Mouse (Mus musculus) ES-Bruce4 (cell line): ENCODE measurements around the gene Fam192a. TPM values are rescaled to one million over a fixed set of nuclear protein-coding genes. Genes with fewer than 3 reads are reported as not detected.

Source experiments
- H3K27ac ChIP-seq: 2 replicates; pipeline ENCODE4 v1.5.1; 2012; ENCODE audit warnings: low read length, inconsistent platforms; ENCODE audit not compliant: insufficient read depth
- H3K27me3 ChIP-seq: 2 replicates; pipeline ENCODE4 v1.6.1; 2012; ENCODE audit warnings: mild to moderate bottlenecking, low read length, inconsistent platforms; ENCODE audit not compliant: control insufficient read depth, poor library complexity, insufficient read depth, severe bottlenecking
- H3K36me3 ChIP-seq: 2 replicates; pipeline ENCODE4 v1.6.1; 2012; ENCODE audit warnings: inconsistent platforms, mild to moderate bottlenecking, low read length, moderate library complexity; ENCODE audit not compliant: control insufficient read depth, poor library complexity, insufficient read depth, severe bottlenecking
- H3K4me1 ChIP-seq: one replicate; pipeline ENCODE4 v1.8.1; 2011; ENCODE audit warnings: low read length; ENCODE audit not compliant: control insufficient read depth, insufficient read depth
- H3K4me3 ChIP-seq: 2 replicates; pipeline ENCODE4 v1.5.1; 2011; ENCODE audit warnings: low read depth, mild to moderate bottlenecking, low read length
- H3K9ac ChIP-seq: 2 replicates; pipeline ENCODE4 v1.6.1; 2012; ENCODE audit warnings: low read depth, mild to moderate bottlenecking, inconsistent platforms; ENCODE audit not compliant: poor library complexity, severe bottlenecking
- H3K9me3 ChIP-seq: replicated peaks from 2 replicates; pipeline ENCODE4 v1.6.1; 2012; ENCODE audit warnings: mild to moderate bottlenecking, low read length, inconsistent platforms; ENCODE audit not compliant: control insufficient read depth, poor library complexity, insufficient read depth, severe bottlenecking
- CTCF ChIP-seq: IDR thresholded peaks from one replicate; pipeline ENCODE4 v1.8.1; 2011; ENCODE audit warnings: low read depth, low read length
- EP300 ChIP-seq: IDR thresholded peaks from 2 replicates; pipeline ENCODE4 v1.6.1; 2011; ENCODE audit warnings: low read depth, low read length; ENCODE audit not compliant: insufficient read depth
- POLR2A ChIP-seq: IDR thresholded peaks from one replicate; pipeline ENCODE4 v1.8.1; 2011; ENCODE audit warnings: low read length; ENCODE audit not compliant: insufficient read depth
- polyA plus RNA-seq: library from polyadenylated mRNA; stranded (reverse); fragments of >200 nt; gene quantifications from 2 replicates; pipeline ENCODE4 v1.2.4, GENCODE M21; 2011; ENCODE audit warnings: low read depth; ENCODE audit not compliant: missing spikeins, insufficient read depth, insufficient read length

The Fam192a gene
- polyA plus RNA-seq, 1 experiment: 93.9 TPM

DNA sequence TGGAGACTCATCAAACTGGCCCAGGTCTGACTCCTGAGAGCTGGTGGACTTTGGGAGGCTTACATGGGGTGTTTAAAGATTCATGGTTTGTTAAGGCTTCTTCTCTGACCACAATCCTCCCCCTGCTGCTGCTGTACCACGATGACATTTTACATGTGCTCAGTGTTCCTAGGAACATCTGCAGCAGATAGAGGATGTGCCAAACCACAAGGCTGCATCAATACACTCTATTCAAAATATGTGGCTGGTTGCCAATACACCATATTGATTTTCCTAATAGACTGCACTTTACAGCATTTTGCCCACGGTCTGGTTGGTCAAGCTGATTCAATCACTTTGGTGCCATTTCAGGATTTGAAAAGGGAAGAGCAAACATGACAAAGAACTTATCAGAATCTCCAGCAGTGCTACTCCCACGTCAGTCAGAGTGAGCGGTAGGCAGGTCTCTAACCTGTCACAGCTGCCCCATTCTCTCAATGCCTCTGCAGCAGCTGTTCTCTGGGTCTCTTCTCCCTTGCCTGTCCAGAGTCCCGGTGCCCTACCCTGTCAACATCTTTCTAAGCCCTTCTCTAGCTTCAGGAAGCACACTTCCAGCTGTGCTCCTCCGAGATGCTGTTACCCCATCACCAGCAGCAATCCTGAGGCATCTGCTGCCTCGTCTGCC is 19.8 kb downstream of the Fam192a start:
- H3K27me3 ChIP-seq: no peaks in the 10 kb centered on the region

DNA sequence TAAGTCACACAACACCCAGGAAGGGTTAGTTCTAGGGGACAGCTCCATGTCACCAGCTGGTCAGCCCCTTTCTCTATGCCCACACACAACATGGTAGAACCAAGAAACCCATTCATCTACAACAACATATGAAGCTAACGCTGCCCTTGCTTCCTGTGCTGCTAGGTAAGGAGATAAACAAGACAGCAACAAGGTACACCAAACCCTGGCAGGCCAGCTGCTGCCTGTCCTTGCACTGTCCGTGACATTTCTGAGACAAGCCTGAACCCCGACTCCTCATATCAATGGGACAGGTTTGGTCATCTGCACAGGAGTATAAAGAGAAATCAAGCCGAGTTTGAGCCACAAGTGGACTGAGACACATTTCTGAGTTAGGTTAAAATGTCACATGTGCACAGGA is 26.6 kb downstream of the Fam192a start:
- no peaks in the 10 kb centered on the region for H3K4me1 ChIP-seq
- TF ChIP-seq EP300 (no peak), POLR2A (no peak), CTCF (no peak)
- no peaks in the 10 kb centered on the region for H3K9me3 ChIP-seq
- H3K36me3 ChIP-seq: peaks cover 41% of the 10 kb centered on the region
- H3K4me3 ChIP-seq: no peak overlapping the region
- no peak overlapping the region for H3K27ac ChIP-seq
- H3K9ac ChIP-seq: no peak overlapping the region
- no peaks in the 10 kb centered on the region for H3K27me3 ChIP-seq

More for the DNA sequence above, 19.8 kb downstream of the Fam192a start:
- Histone ChIP-seq H3K36me3 (peaks cover 67% of the 10 kb centered on the region), H3K4me1 (no peaks in the 10 kb centered on the region), H3K9me3 (no peaks in the 10 kb centered on the region), H3K9ac (no peak overlapping the region), H3K27ac (no peak overlapping the region), H3K4me3 (no peak overlapping the region)
- no peak for TF ChIP-seq POLR2A
- TF ChIP-seq CTCF: no peak
- no peak for TF ChIP-seq EP300

DNA sequence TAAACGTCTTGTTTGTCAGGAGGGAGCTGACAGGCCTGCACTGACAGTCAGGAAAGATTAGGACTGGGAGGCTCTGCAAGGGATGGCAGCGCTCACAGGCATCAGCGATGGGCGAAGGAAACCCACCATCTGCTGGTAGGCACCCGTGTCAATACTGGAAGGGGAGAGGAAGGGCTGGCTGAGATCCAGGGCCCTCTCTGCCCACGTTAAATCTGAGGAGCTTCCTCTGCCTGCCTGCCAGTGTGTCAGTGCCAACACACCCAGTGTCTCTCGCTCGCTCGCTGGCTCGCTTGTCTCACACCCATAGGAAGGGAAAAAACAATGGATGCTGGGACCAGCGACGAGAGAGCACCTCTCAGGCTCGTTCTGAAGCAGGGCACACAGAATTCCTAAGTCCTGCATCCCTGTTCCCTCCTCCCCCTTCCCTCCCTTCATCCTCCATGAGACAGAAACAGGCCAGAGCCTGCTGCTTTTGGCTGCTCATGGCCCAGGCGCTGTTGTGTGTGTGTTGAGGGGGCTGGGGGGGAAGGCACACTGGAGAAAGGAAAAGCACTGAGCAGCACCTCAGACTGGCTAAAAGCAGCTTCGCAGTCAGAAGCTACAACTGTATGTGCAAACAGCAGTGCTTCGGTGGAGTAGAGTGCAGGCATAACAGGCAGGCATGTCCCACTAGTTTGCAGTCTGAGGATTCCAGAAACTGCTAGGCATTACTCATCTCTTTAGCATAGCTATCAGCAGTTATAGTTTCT is 27.5 kb downstream of the Fam192a start:
- Histone ChIP-seq H3K27ac (no peak overlapping the region), H3K9me3 (no peaks in the 10 kb centered on the region), H3K9ac (no peak overlapping the region), H3K36me3 (peaks cover 39% of the 10 kb centered on the region), H3K4me3 (no peak overlapping the region), H3K4me1 (no peaks in the 10 kb centered on the region), H3K27me3 (no peaks in the 10 kb centered on the region)
- TF ChIP-seq CTCF (no peak), EP300 (no peak), POLR2A (no peak)

DNA sequence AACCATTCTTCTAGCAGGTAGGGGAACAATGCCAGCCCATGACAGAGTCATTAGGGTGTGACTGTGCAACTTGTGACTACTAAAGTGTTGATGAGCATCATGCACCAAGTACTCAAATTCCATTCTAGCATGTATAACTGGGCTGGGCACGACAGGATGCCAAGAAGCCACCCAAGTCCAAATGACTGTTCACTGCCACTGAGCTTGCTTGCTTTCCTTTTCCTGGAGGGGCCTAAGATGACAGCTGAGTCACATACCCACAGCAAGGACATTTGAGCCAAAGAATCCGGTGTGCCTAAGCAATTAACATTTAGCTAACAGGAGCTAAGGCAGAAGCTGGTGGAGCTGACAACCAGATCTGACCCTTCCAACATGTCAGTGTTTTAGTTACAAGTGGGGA is 29.9 kb downstream of the Fam192a start:
- H3K9ac ChIP-seq: no peak overlapping the region
- TF ChIP-seq EP300 (no peak), POLR2A (no peak), CTCF (no peak)
- H3K27me3 ChIP-seq: no peaks in the 10 kb centered on the region
- no peaks in the 10 kb centered on the region for H3K4me1 ChIP-seq
- no peak overlapping the region for H3K27ac ChIP-seq
- no peaks in the 10 kb centered on the region for H3K9me3 ChIP-seq
- peaks cover 21% of the 10 kb centered on the region for H3K36me3 ChIP-seq
- H3K4me3 ChIP-seq: no peak overlapping the region

DNA sequence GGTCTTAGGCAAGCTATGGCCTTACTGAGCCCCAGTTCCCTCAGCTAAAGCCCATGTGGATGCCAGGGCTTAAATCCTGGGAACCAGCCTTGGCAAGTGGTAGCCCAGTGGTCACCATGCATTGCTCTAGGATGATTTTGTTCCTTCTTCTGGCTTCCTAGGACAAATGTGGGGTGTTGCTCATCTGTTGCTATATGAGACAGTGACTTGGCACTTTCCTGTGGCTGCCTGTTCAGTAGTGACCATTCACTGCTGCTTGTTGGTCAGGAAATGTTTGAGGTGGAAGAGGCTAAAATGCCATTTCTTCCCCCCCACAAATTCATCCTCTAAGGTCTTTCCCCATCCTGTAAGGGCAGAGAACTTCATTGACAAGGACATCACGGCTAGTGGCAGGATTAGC is 32.4 kb downstream of the Fam192a start:
- no peaks in the 10 kb centered on the region for H3K27me3 ChIP-seq
- 0 out of 2 replicates have a peak, but pooled peaks cover 3% of the 10 kb centered on the region for H3K36me3 ChIP-seq
- H3K4me1 ChIP-seq: no peaks in the 10 kb centered on the region
- no peaks in the 10 kb centered on the region for H3K9me3 ChIP-seq
- no peak overlapping the region for H3K27ac ChIP-seq
- H3K4me3 ChIP-seq: no peak overlapping the region
- no peak for TF ChIP-seq POLR2A
- no peak for TF ChIP-seq EP300
- no peak for TF ChIP-seq CTCF
- H3K9ac ChIP-seq: no peak overlapping the region

DNA sequence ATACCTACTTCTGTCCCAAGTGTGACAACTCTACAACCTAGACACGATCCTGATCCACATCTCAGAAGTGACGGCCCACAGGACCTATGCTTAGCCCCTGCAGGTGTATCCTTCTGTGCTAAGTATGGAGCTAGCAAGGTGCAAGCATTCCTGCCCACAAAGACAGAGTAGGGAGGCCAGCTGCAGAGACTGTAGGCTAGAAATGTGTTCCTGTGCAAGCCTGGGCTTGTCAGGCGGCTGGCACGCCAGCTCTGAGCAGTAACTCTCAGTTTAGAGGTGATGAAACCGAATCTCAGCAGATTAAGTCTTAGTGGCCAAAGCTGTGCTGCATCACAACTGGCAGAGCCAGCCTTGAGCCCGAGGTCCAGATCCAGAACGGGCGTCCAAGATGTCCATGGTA is 33.7 kb downstream of the Fam192a start:
- no peaks in the 10 kb centered on the region for H3K4me1 ChIP-seq
- no peaks in the 10 kb centered on the region for H3K36me3 ChIP-seq
- no peaks in the 10 kb centered on the region for H3K9me3 ChIP-seq
- TF ChIP-seq CTCF (no peak), EP300 (no peak), POLR2A (no peak)
- H3K27ac ChIP-seq: no peak overlapping the region
- no peak overlapping the region for H3K4me3 ChIP-seq
- no peaks in the 10 kb centered on the region for H3K27me3 ChIP-seq
- no peak overlapping the region for H3K9ac ChIP-seq
